Mouse (Mus musculus): ENCODE data around the gene Aplnr.
A peak's percentile ranks its signal among the peaks of the same experiment; 100 is the strongest.

Aplnr gene

GRCm38 (mm10) chr2:85137601-85138140 is 1.6 kb downstream of the Aplnr start:
- peak; percentile 93 for DNase-seq

GRCm38 (mm10) chr2:85138143-85138542 is 2.1 kb downstream of the Aplnr start:
- DNase-seq = peak; percentile 85

GRCm38 (mm10) chr2:85139393-85139792 is 3.4 kb downstream of the Aplnr start:
- DNase-seq = peak; percentile 94

GRCm38 (mm10) chr2:85139846-85140245 is 3.8 kb downstream of the Aplnr start:
- DNase-seq = peak; percentile 60

- peak; percentile 86 for DNase-seq
These were observed 4.8 kb downstream of the Aplnr start for GRCm38 (mm10) chr2:85140833-85141232.

- peak; percentile 4 for DNase-seq
These were observed 8.9 kb downstream of the Aplnr start for GRCm38 (mm10) chr2:85144908-85145307.

- DNase-seq = peak; percentile 76
These were observed 9.3 kb downstream of the Aplnr start for GRCm38 (mm10) chr2:85145346-85145745.

- no peak for DNase-seq
These were observed 11.5 kb downstream of the Aplnr start for GRCm38 (mm10) chr2:85147481-85147880.

- DNase-seq = no peak
These were observed 14.3 kb downstream of the Aplnr start for GRCm38 (mm10) chr2:85150373-85150772.

GRCm38 (mm10) chr2:85151233-85151632 is 15.2 kb downstream of the Aplnr start:
- DNase-seq = no peak

GRCm38 (mm10) chr2:85155334-85155733 is 19.3 kb downstream of the Aplnr start:
- DNase-seq = peak; percentile 96

GRCm38 (mm10) chr2:85156136-85156535 is 20.1 kb downstream of the Aplnr start:
- peak; percentile 90 for DNase-seq

- no peak for DNase-seq
These were observed 21.4 kb downstream of the Aplnr start for GRCm38 (mm10) chr2:85157382-85157781.

- peak; percentile 60 for DNase-seq
These were observed 25.0 kb downstream of the Aplnr start for GRCm38 (mm10) chr2:85160901-85161637.

GRCm38 (mm10) chr2:85161638-85162093 is 25.6 kb downstream of the Aplnr start:
- DNase-seq = peak; percentile 43

- peak; percentile 94 for DNase-seq
These were observed 27.5 kb downstream of the Aplnr start for GRCm38 (mm10) chr2:85163311-85164047.

GRCm38 (mm10) chr2:85167624-85168023 is 31.6 kb downstream of the Aplnr start:
- no peak for DNase-seq

- DNase-seq = peak; percentile 66
These were observed 32.3 kb downstream of the Aplnr start for GRCm38 (mm10) chr2:85168327-85168726.

- peak; percentile 99 for DNase-seq
These were observed 36.2 kb downstream of the Aplnr start for GRCm38 (mm10) chr2:85172071-85172762.

- no peak for DNase-seq
These were observed 36.7 kb downstream of the Aplnr start for GRCm38 (mm10) chr2:85172763-85173103.

- DNase-seq = no peak
These were observed 37.5 kb downstream of the Aplnr start for GRCm38 (mm10) chr2:85173545-85173944.

- DNase-seq = peak; percentile 97
These were observed 42.2 kb downstream of the Aplnr start for GRCm38 (mm10) chr2:85178139-85178800.

Measured in heart, adult 11 months (tissue).